Comparison of ENCODE assay signal across 8 mouse cellular contexts in genomic region chr11:106999949-107000513, GRCm38 (mm10). TPM values are rescaled to one million over a fixed set of nuclear protein-coding genes. Genes with fewer than 3 reads are reported as not detected.
DNase-seq lines count a peak whose midpoint lies in the region; ATAC-seq and TF ChIP-seq lines count a peak whose summit lies in the region.

No protein-coding gene starts in this region.

- peaks cover 35% of the 10 kb centered on the region for H3K36me3 ChIP-seq in ES-Bruce4 (ENCODE audit: control insufficient read depth, insufficient read depth, low read length, poor library complexity, severe bottlenecking)
- H3K36me3 ChIP-seq in heart, postnatal 0 days (replicated peaks; ENCODE audit: control insufficient read depth, insufficient read depth, low read length): peaks cover 23% of the 10 kb centered on the region
- H3K36me3 ChIP-seq in liver, postnatal 0 days (replicated peaks; ENCODE audit: insufficient read depth, low read length): peaks cover 21% of the 10 kb centered on the region

- TF ChIP-seq EP300 in ES-Bruce4 (IDR thresholded peaks at IDR 0.05; ENCODE audit: insufficient read depth, low read depth, low read length): no peak
- TF ChIP-seq EP300 in heart, postnatal 0 days (IDR thresholded peaks at IDR 0.05; ENCODE audit: low read depth): no peak
- no peak for TF ChIP-seq EP300 in liver, postnatal 0 days (IDR thresholded peaks at IDR 0.05; ENCODE audit: low read depth)

- no peaks in the 10 kb centered on the region for H3K4me1 ChIP-seq in ES-Bruce4 (ENCODE audit: control insufficient read depth, insufficient read depth, low read length)
- peaks cover 8% of the 10 kb centered on the region for H3K4me1 ChIP-seq in heart, postnatal 0 days (ENCODE audit: control insufficient read depth, insufficient read depth)
- peaks cover 8% of the 10 kb centered on the region for H3K4me1 ChIP-seq in liver, postnatal 0 days (ENCODE audit: insufficient read depth)

- no peak for TF ChIP-seq POLR2A in ES-Bruce4 (IDR thresholded peaks at IDR 0.05; ENCODE audit: insufficient read depth, low read length)

- peak overlapping the region; percentile 93 for H3K9ac ChIP-seq in ES-Bruce4 (ENCODE audit: low read depth, poor library complexity, severe bottlenecking)
- H3K9ac ChIP-seq in heart, postnatal 0 days (replicated peaks; ENCODE audit: low read depth, low read length): peak overlapping the region; percentile 40
- peak overlapping the region; percentile 52 for H3K9ac ChIP-seq in liver, postnatal 0 days (replicated peaks)

- no peaks in the 10 kb centered on the region for H3K9me3 ChIP-seq in ES-Bruce4 (replicated peaks; ENCODE audit: control insufficient read depth, insufficient read depth, low read length, poor library complexity, severe bottlenecking)
- H3K9me3 ChIP-seq in heart, postnatal 0 days (replicated peaks; ENCODE audit: control insufficient read depth, low read length): no peaks in the 10 kb centered on the region
- H3K9me3 ChIP-seq in liver, postnatal 0 days (ENCODE audit: low read length): no peaks in the 10 kb centered on the region

- H3K27me3 ChIP-seq in ES-Bruce4 (ENCODE audit: control insufficient read depth, insufficient read depth, low read length, poor library complexity, severe bottlenecking): no peaks in the 10 kb centered on the region
- no peaks in the 10 kb centered on the region for H3K27me3 ChIP-seq in heart, postnatal 0 days (ENCODE audit: control insufficient read depth, insufficient read depth, low read length)
- no peaks in the 10 kb centered on the region for H3K27me3 ChIP-seq in liver, postnatal 0 days (ENCODE audit: insufficient read depth, low read length)

- WGBS in heart, postnatal 0 days: 82% methylated on average over 9 of the region's 9 CpGs
- WGBS in liver, postnatal 0 days (ENCODE audit: insufficient replicate concordance): 82% methylated on average over 9 of the region's 9 CpGs

- intact Hi-C loops in heart, postnatal 10 days (cut with DNase I): loop anchor here (5.0 kb wide), 1 partner anchor 132 kb away; the partner anchor contains the start of gene Bptf

- DNase-seq in heart, adult 11 months: peak; percentile 84
- DNase-seq in heart, postnatal 10 days: no peak
- no peak for DNase-seq in heart, postnatal 0 days (ENCODE audit: low spot score)
- DNase-seq in liver, postnatal 0 days: no peak
- no peak for DNase-seq in frontal cortex, postnatal 14 days (ENCODE audit: low spot score in 2 of 2)
- no peak for DNase-seq in yolk sac, embryonic 10.5 days (ENCODE audit: low spot score)
- DNase-seq in lung, postnatal 14 days: no peak

- peak overlapping the region; percentile 89 for H3K27ac ChIP-seq in ES-Bruce4 (ENCODE audit: insufficient read depth, low read length)
- peak overlapping the region; percentile 79 for H3K27ac ChIP-seq in heart, postnatal 0 days (ENCODE audit: low read depth)
- peak overlapping the region; percentile 65 for H3K27ac ChIP-seq in liver, postnatal 0 days (ENCODE audit: low read depth)

- no peak for TF ChIP-seq CTCF in ES-Bruce4 (IDR thresholded peaks at IDR 0.05; ENCODE audit: low read depth, low read length)
- TF ChIP-seq CTCF in heart, postnatal 0 days (IDR thresholded peaks at IDR 0.05; ENCODE audit: low read depth): no peak
- TF ChIP-seq CTCF in liver, postnatal 0 days (IDR thresholded peaks at IDR 0.05; ENCODE audit: low read depth): no peak

- ATAC-seq in heart, postnatal 0 days (ENCODE audit: insufficient read depth, low read depth): no peak
- no peak for ATAC-seq in liver, postnatal 0 days

- H3K4me3 ChIP-seq in ES-Bruce4 (ENCODE audit: low read depth, low read length): peak overlapping the region; percentile 83
- peak overlapping the region; percentile 98 for H3K4me3 ChIP-seq in heart, postnatal 0 days (ENCODE audit: low read depth, low read length)
- peak overlapping the region; percentile 26 for H3K4me3 ChIP-seq in liver, postnatal 0 days (ENCODE audit: low read depth, low read length)

- peak overlapping the region; percentile 51 for H3K4me2 ChIP-seq in heart, postnatal 0 days (ENCODE audit: low read depth, low read length)
- peak overlapping the region; percentile 72 for H3K4me2 ChIP-seq in liver, postnatal 0 days (ENCODE audit: low read depth, low read length)

RNA-seq across cellular contexts. Expression of gene Kpna2, which starts 0.7 kb away (rescaled TPM):
- total RNA-seq in heart, postnatal 10 days (2021): 100 to 1,000 TPM; 104 to 112 TPM
- 487 and 560 TPM in 2 replicates for polyA plus RNA-seq in ES-Bruce4 (2011; ENCODE audit: insufficient read depth, insufficient read length, low read depth, missing spikeins)
- total RNA-seq in heart, postnatal 0 days (2014; rRNA removed; ENCODE audit: low replicate concordance): 177 and 180 TPM in 2 replicates
- polyA plus RNA-seq in heart, postnatal 0 days (2015; fragmentation: Nextera tagmentation; extraction: Ambion mirVana): 109 and 124 TPM in 2 replicates
- 115 and 128 TPM in 2 replicates for polyA plus RNA-seq in liver, postnatal 0 days (2015; fragmentation: Nextera tagmentation; extraction: Ambion mirVana)

RNA-seq across cellular contexts. Expression of gene 1810010H24Rik, which starts 25.4 kb away (rescaled TPM):
- total RNA-seq in heart, postnatal 10 days (2021): 1 to 10 TPM; 3.2 to 3.8 TPM
- polyA plus RNA-seq in ES-Bruce4 (2011; ENCODE audit: insufficient read depth, insufficient read length, low read depth, missing spikeins): 1.4 and 3.0 TPM in 2 replicates
- 1.7 and 4.0 TPM in 2 replicates for total RNA-seq in heart, postnatal 0 days (2014; rRNA removed; ENCODE audit: low replicate concordance)
- polyA plus RNA-seq in heart, postnatal 0 days (2015; fragmentation: Nextera tagmentation; extraction: Ambion mirVana): 2.6 and 3.4 TPM in 2 replicates
- polyA plus RNA-seq in liver, postnatal 0 days (2015; fragmentation: Nextera tagmentation; extraction: Ambion mirVana): 7.3 and 10.3 TPM in 2 replicates

Comparison
In these comparisons a context has a peak if more than half of its experiments do, and no peak if none do; other contexts are left out.
1. H3K4me3 ChIP-seq: peak in every context shown above with its lines; median percentile 98 in heart, postnatal 0 days; 83 in ES-Bruce4; 26 in liver, postnatal 0 days.
2. H3K9ac ChIP-seq: peak in every context shown above with its lines; median percentile 93 in ES-Bruce4; 52 in liver, postnatal 0 days; 40 in heart, postnatal 0 days.